Mouse (Mus musculus) heart, postnatal 10 days (tissue): ENCODE measurements around the gene Gm9936. TPM values are rescaled to one million over a fixed set of nuclear protein-coding genes. Genes with fewer than 3 reads are reported as not detected.
"Not testable (repeated sequence)": the region's sequence is repeated elsewhere in the genome, so short reads cannot be mapped to it uniquely, and the experiment has no call there.

Experiments used
- DNase-seq, 2 experiments: peaks; one replicate each; pipeline ENCODE4 v3.0.0; 2021
- intact Hi-C: fragments of 180-260 bp; cut with DNase I; formaldehyde crosslinking; loops from one replicate; pipeline ENCODE4 v1.15.1; 2025
- total RNA-seq, 2 experiments: library from RNA; stranded (reverse); gene quantifications; 2 replicates each; pipeline ENCODE4 v1.2.3; 2021

The Gm9936 gene
- total RNA-seq, 2 experiments from 2014 or later, result not detected

GRCm38 (mm10) chr5:114842674-114843073 lies 15.8 kb downstream of the Gm9936 start:
- intact Hi-C loops, result no loop called here
- no peak for DNase-seq

GRCm38 (mm10) chr5:114842155-114842554 lies 16.3 kb downstream of the Gm9936 start:
- DNase-seq, intact Hi-C loops: not testable (repeated sequence)

- DNase-seq, intact Hi-C loops: not testable (repeated sequence)
Measured at GRCm38 (mm10) chr5:114840481-114840880, 18.0 kb downstream of the Gm9936 start.

GRCm38 (mm10) chr5:114836886-114837285 lies 21.6 kb downstream of the Gm9936 start:
- intact Hi-C loops, result no loop called here
- no peak for DNase-seq

GRCm38 (mm10) chr5:114829740-114830139 lies 28.7 kb downstream of the Gm9936 start:
- DNase-seq, result no peak
- intact Hi-C loops, result no loop called here

- peak; percentile 21 to 22 for DNase-seq
Measured at GRCm38 (mm10) chr5:114827427-114827826, 31.1 kb downstream of the Gm9936 start.

GRCm38 (mm10) chr5:114825978-114826691 lies 32.3 kb downstream of the Gm9936 start:
- intact Hi-C loops, result no loop called here
- DNase-seq, result peak; percentile 35 to 57

More at GRCm38 (mm10) chr5:114827427-114827826, 31.1 kb downstream of the Gm9936 start:
- intact Hi-C loops, result no loop called here

- DNase-seq, result peak; percentile 45 to 59
- intact Hi-C loops, result loop anchor here (1.0 kb wide), 1 partner anchor 78 kb away; no protein-coding TSS in a partner anchor
Measured at GRCm38 (mm10) chr5:114824197-114824596, 34.3 kb downstream of the Gm9936 start.

GRCm38 (mm10) chr5:114822796-114823688 lies 35.4 kb downstream of the Gm9936 start, which contains the start of gene 1500011B03Rik:
1500011B03Rik (minus strand) TSS chr5:114823468.
- intact Hi-C loops, result no loop called here
- peak; percentile 63 to 77 for DNase-seq

- intact Hi-C loops, result no loop called here
- no peak for DNase-seq
Measured at GRCm38 (mm10) chr5:114818124-114818523, 40.4 kb downstream of the Gm9936 start.

- intact Hi-C loops, result no loop called here
- DNase-seq, result no peak
Measured at GRCm38 (mm10) chr5:114816599-114816998, 41.9 kb downstream of the Gm9936 start.

- peak; percentile 85 to 90 for DNase-seq
- intact Hi-C loops, result no loop called here
Measured at GRCm38 (mm10) chr5:114813525-114814181, 44.8 kb downstream of the Gm9936 start.

GRCm38 (mm10) chr5:114809826-114810225 lies 48.7 kb downstream of the Gm9936 start:
- DNase-seq, result no peak
- intact Hi-C loops, result loop anchor here (5.0 kb wide), 1 partner anchor 103 kb away; the partner anchor contains the start of gene Tchp

GRCm38 (mm10) chr5:114809181-114809756 lies 49.2 kb downstream of the Gm9936 start:
- intact Hi-C loops, result loop anchor here (5.0 kb wide), 1 partner anchor 102 kb away; the partner anchor contains the start of gene Tchp
- no peak for DNase-seq

GRCm38 (mm10) chr5:114808385-114808784 lies 50.1 kb downstream of the Gm9936 start:
- DNase-seq, result no peak
- intact Hi-C loops, result loop anchor here (5.0 kb wide), 1 partner anchor 101 kb away; the partner anchor contains the start of gene Tchp

- DNase-seq, result no peak
- intact Hi-C loops, result loop anchor here (5.0 kb wide), 1 partner anchor 101 kb away; the partner anchor contains the start of gene Tchp
Measured at GRCm38 (mm10) chr5:114807893-114808292, 50.6 kb downstream of the Gm9936 start.

GRCm38 (mm10) chr5:114807468-114807867 lies 51.0 kb downstream of the Gm9936 start:
- intact Hi-C loops, result loop anchor here (5.0 kb wide), 1 partner anchor 100 kb away; the partner anchor contains the start of gene Tchp
- DNase-seq, result no peak

- intact Hi-C loops, result loop anchor here (5.0 kb wide), 1 partner anchor 100 kb away; the partner anchor contains the start of gene Tchp
- no peak for DNase-seq
Measured at GRCm38 (mm10) chr5:114807063-114807462, 51.4 kb downstream of the Gm9936 start.

- no peak for DNase-seq
- intact Hi-C loops, result loop anchor here (5.0 kb wide), 1 partner anchor 99 kb away; the partner anchor contains the start of gene Tchp
Measured at GRCm38 (mm10) chr5:114806636-114807035, 51.8 kb downstream of the Gm9936 start.
